Mouse (Mus musculus) G1E (cell line): Measurements from ENCODE around the gene Srxn1. TPM values are rescaled to one million over a fixed set of nuclear protein-coding genes. Genes with fewer than 3 reads are reported as not detected.

Experiments used
- ATAC-seq: 2 replicates; pipeline ENCODE4 v1.8.0; 2016; ENCODE audit warnings: mild to moderate bottlenecking; ENCODE audit not compliant: insufficient number of reproducible peaks, poor library complexity, low FRiP score, severe bottlenecking; ENCODE audit errors: extremely low read depth
- DNase-seq: peaks from one replicate; pipeline ENCODE4 v3.0.0; 2012; ENCODE audit warnings: low spot score
- H3K27me3 ChIP-seq: 2 replicates; pipeline ENCODE4 v1.6.1; 2012; ENCODE audit warnings: mild to moderate bottlenecking, low read length, inconsistent platforms; ENCODE audit not compliant: insufficient read depth
- H3K36me3 ChIP-seq: replicated peaks from 2 replicates; pipeline ENCODE3; 2012; ENCODE audit warnings: mild to moderate bottlenecking, inconsistent platforms
- H3K4me1 ChIP-seq: 2 replicates; pipeline ENCODE4 v1.6.1; 2012; ENCODE audit warnings: low read depth, low read length, inconsistent platforms, mixed read lengths; ENCODE audit not compliant: insufficient read depth
- H3K4me3 ChIP-seq: 2 replicates; pipeline ENCODE4 v1.5.1; 2012; ENCODE audit warnings: low read depth, mild to moderate bottlenecking, inconsistent platforms, low read length, moderate library complexity, mixed read lengths
- H3K9me3 ChIP-seq: replicated peaks from 2 replicates; pipeline ENCODE4 v1.6.1; 2012; ENCODE audit warnings: inconsistent platforms
- CTCF ChIP-seq: IDR thresholded peaks from 2 replicates; pipeline ENCODE4 v1.5.1; 2012; ENCODE audit warnings: low read depth, low read length, inconsistent platforms, mixed read lengths
- GATA1 ChIP-seq: IDR thresholded peaks from 2 replicates; pipeline ENCODE4 v1.6.1; 2012; ENCODE audit warnings: borderline replicate concordance, low read length, inconsistent platforms, mixed read lengths
- GATA2 ChIP-seq: IDR thresholded peaks from 2 replicates; pipeline ENCODE4 v1.6.1; 2012; ENCODE audit warnings: low read depth, low read length, inconsistent platforms, borderline replicate concordance
- POLR2AphosphoS5 ChIP-seq: IDR thresholded peaks from 2 replicates; pipeline ENCODE4 v1.6.1; 2012; ENCODE audit warnings: low read depth, low read length, inconsistent platforms; ENCODE audit not compliant: insufficient replicate concordance
- TAL1 ChIP-seq: conservative IDR thresholded peaks from 2 replicates; pipeline ENCODE4 v1.6.1; 2012; ENCODE audit warnings: low read depth, low read length, inconsistent platforms, mixed read lengths
- polyA plus RNA-seq: library from polyadenylated mRNA; stranded (reverse); fragments of >175 nt; gene quantifications from 2 replicates; pipeline ENCODE4 v1.2.3, GENCODE M21; 2012
- total RNA-seq, 2 experiments: library from RNA; stranded (forward) in 1 of 2; stranded (reverse) in 1 of 2; fragments of 200-1000 nt in 1 of 2; fragments of >200 nt in 1 of 2; fragmentation: Nextera tagmentation in 1 of 2; gene quantifications; 2 replicates each; pipeline ENCODE4 v1.2.3; 2014 to 2017

Srxn1 gene
- total and polyA plus RNA-seq, 3 experiments, result 2.9 to 17.8 (median 4.0) TPM

GRCm38 (mm10) chr2:152122896-152123295 lies 17.6 kb downstream of the Srxn1 start:
- peak overlapping the region; percentile 5; the same call in 1 of the 2 replicates for H3K4me3 ChIP-seq
- no peak for DNase-seq

GRCm38 (mm10) chr2:152128597-152128996 lies 23.3 kb downstream of the Srxn1 start:
- DNase-seq (no peak), ATAC-seq (no peak)
- TF ChIP-seq TAL1 (no peak), GATA1 (no peak), POLR2AphosphoS5 (no peak), GATA2 (no peak), CTCF (no peak)
- Histone ChIP-seq H3K4me3 (no peak overlapping the region), H3K27me3 (peaks cover 16% of the 10 kb centered on the region), H3K4me1 (no peaks in the 10 kb centered on the region), H3K36me3 (no peaks in the 10 kb centered on the region), H3K9me3 (no peaks in the 10 kb centered on the region)

More at GRCm38 (mm10) chr2:152122896-152123295, 17.6 kb downstream of the Srxn1 start:
- peaks cover 8% of the 10 kb centered on the region for H3K4me1 ChIP-seq
- TF ChIP-seq POLR2AphosphoS5, result no peak
- no peak for TF ChIP-seq CTCF
- TF ChIP-seq GATA2, result no peak
- no peak for TF ChIP-seq GATA1
- no peak for TF ChIP-seq TAL1
- H3K36me3 ChIP-seq, result no peaks in the 10 kb centered on the region
- no peaks in the 10 kb centered on the region for H3K9me3 ChIP-seq
- peaks cover 9% of the 10 kb centered on the region; the same call in 1 of the 2 replicates for H3K27me3 ChIP-seq
- ATAC-seq, result peak; percentile 85

- DNase-seq (no peak), ATAC-seq (no peak)
- Histone ChIP-seq H3K36me3 (no peaks in the 10 kb centered on the region), H3K4me1 (no peaks in the 10 kb centered on the region), H3K27me3 (peaks cover 21% of the 10 kb centered on the region), H3K9me3 (no peaks in the 10 kb centered on the region), H3K4me3 (no peak overlapping the region)
- no peak for TF ChIP-seq GATA1
Observed at GRCm38 (mm10) chr2:152129778-152130177, 24.5 kb downstream of the Srxn1 start.

GRCm38 (mm10) chr2:152132016-152132415 lies 26.7 kb downstream of the Srxn1 start:
- DNase-seq (no peak), ATAC-seq (no peak)
- Histone ChIP-seq H3K4me3 (no peak overlapping the region), H3K36me3 (no peaks in the 10 kb centered on the region), H3K4me1 (no peaks in the 10 kb centered on the region), H3K9me3 (no peaks in the 10 kb centered on the region), H3K27me3 (peaks cover 28% of the 10 kb centered on the region)
- TF ChIP-seq POLR2AphosphoS5 (no peak), GATA2 (no peak), CTCF (no peak), GATA1 (no peak), TAL1 (no peak)

DNA sequence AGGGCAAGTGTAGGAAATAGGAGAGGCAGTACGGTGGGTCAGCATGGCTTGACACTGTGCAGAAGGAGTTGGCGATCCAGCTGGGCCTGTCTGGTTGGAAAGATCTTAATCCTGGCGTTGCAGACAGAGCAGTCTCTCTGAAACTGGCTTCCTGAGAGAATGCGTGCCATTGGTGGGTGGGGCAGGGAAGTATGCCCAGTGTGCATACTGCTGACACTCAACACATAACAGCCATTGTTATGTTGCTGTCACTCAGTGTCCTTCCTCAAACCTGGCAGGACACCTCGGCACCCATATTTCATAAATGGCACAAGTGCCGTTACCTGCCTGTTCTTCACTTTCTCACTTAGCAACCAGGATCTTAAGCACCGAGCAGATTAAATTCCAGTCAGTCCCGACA lies 27.4 kb downstream of the Srxn1 start:
- no peak for ATAC-seq
- H3K36me3 ChIP-seq, result no peaks in the 10 kb centered on the region
- peaks cover 28% of the 10 kb centered on the region for H3K27me3 ChIP-seq
- H3K4me3 ChIP-seq, result no peak overlapping the region
- DNase-seq, result no peak
- TF ChIP-seq TAL1 (no peak), POLR2AphosphoS5 (no peak), CTCF (no peak), GATA1 (no peak), GATA2 (no peak)
- no peaks in the 10 kb centered on the region for H3K9me3 ChIP-seq
- no peaks in the 10 kb centered on the region for H3K4me1 ChIP-seq

- Histone ChIP-seq H3K4me3 (no peak overlapping the region), H3K27me3 (peaks cover 20% of the 10 kb centered on the region; the same call in 1 of the 2 replicates), H3K4me1 (peaks cover 4% of the 10 kb centered on the region; the same call in 1 of the 2 replicates), H3K9me3 (peaks cover 5% of the 10 kb centered on the region; the same call in 1 of the 2 replicates), H3K36me3 (no peaks in the 10 kb centered on the region)
- ATAC-seq (no peak), DNase-seq (no peak)
- TF ChIP-seq CTCF (no peak), POLR2AphosphoS5 (no peak), TAL1 (no peak), GATA2 (no peak)
Observed at GRCm38 (mm10) chr2:152139191-152139987, 34.1 kb downstream of the Srxn1 start.

DNA sequence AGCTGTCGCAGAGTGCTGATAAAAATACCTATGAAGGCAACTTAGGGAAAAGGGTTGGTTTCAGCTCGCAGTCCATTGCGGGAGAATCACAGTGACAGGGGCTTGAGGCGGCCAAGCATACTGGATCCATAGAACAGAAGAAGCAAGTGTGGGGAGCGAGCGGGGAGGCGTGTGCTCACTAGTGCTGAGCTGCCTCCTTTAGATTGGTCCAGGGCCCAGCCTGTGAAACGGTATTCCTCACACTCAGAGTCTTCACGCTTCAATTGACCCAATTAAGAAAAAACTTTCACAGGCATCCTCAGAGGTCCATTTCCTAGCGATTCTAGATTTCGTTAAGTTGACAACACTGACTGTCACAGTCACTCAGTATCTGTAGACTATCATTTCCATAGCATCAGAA lies 35.6 kb downstream of the Srxn1 start:
- no peak for DNase-seq
- H3K9me3 ChIP-seq, result peaks cover 5% of the 10 kb centered on the region; the same call in 1 of the 2 replicates
- peaks cover 21% of the 10 kb centered on the region; the same call in 1 of the 2 replicates for H3K27me3 ChIP-seq
- no peak for TF ChIP-seq GATA2
- TF ChIP-seq GATA1, result no peak
- TF ChIP-seq CTCF, result no peak
- TF ChIP-seq TAL1, result no peak
- TF ChIP-seq POLR2AphosphoS5, result no peak
- no peak for ATAC-seq
- no peak overlapping the region for H3K4me3 ChIP-seq
- peaks cover 4% of the 10 kb centered on the region; the same call in 1 of the 2 replicates for H3K4me1 ChIP-seq
- H3K36me3 ChIP-seq, result no peaks in the 10 kb centered on the region
